Mouse (Mus musculus) heart, postnatal 0 days (tissue): Measurements from ENCODE around the gene Map7. TPM values are rescaled to one million over a fixed set of nuclear protein-coding genes. Genes with fewer than 3 reads are reported as not detected.

Experiments used
- ATAC-seq: fragments of 200-750 bp; cut with Nextera tagmentation; 2 replicates; pipeline ENCODE4 v1.8.0; 2017; ENCODE audit warnings: low read depth, moderate number of reproducible peaks, moderate library complexity; ENCODE audit not compliant: insufficient read depth
- DNase-seq: peaks from one replicate; pipeline ENCODE4 v3.0.0-alpha.2; 2016; ENCODE audit warnings: low spot score
- H3K27ac ChIP-seq: fragments of 300-500 bp; sonication (generic); 2 replicates; pipeline ENCODE4 v1.5.1; 2014; ENCODE audit warnings: low read depth, mild to moderate bottlenecking
- H3K27me3 ChIP-seq: fragments of 300-500 bp; sonication (generic); 2 replicates; pipeline ENCODE4 v1.6.1; 2014; ENCODE audit warnings: low read length, mixed read lengths; ENCODE audit not compliant: control insufficient read depth, insufficient read depth
- H3K36me3 ChIP-seq: fragments of 300-500 bp; sonication (generic); replicated peaks from 2 replicates; pipeline ENCODE4 v1.6.1; 2014; ENCODE audit warnings: low read length, mixed read lengths; ENCODE audit not compliant: control insufficient read depth, insufficient read depth
- H3K4me1 ChIP-seq: fragments of 300-500 bp; sonication (generic); 2 replicates; pipeline ENCODE4 v1.6.1; 2014; ENCODE audit warnings: antibody characterized with exemption; ENCODE audit not compliant: control insufficient read depth, insufficient read depth
- H3K4me2 ChIP-seq: fragments of 300-500 bp; sonication (generic); 2 replicates; pipeline ENCODE4 v1.6.1; 2014; ENCODE audit warnings: low read depth, mild to moderate bottlenecking, low read length, moderate library complexity
- H3K4me3 ChIP-seq: fragments of 300-500 bp; sonication (generic); 2 replicates; pipeline ENCODE4 v1.5.1; 2014; ENCODE audit warnings: low read depth, low read length
- H3K9ac ChIP-seq: fragments of 300-500 bp; sonication (generic); replicated peaks from 2 replicates; pipeline ENCODE4 v1.6.1; 2014; ENCODE audit warnings: low read depth, low read length, mixed read lengths
- H3K9me3 ChIP-seq: fragments of 300-500 bp; sonication (generic); replicated peaks from 2 replicates; pipeline ENCODE4 v1.6.1; 2016; ENCODE audit warnings: low read length; ENCODE audit not compliant: control insufficient read depth
- CTCF ChIP-seq: IDR thresholded peaks from 2 replicates; pipeline ENCODE4 v1.5.1; 2016; ENCODE audit warnings: antibody characterized with exemption, control low read depth, low read depth
- EP300 ChIP-seq: IDR thresholded peaks from 2 replicates; pipeline ENCODE4 v1.6.1; 2016; ENCODE audit warnings: antibody characterized with exemption, low read depth
- WGBS: fragments of 180-500 bp; shearing (Covaris S2); extraction: QIAGEN DNeasy Blood & Tissue Kit; methylation state at CpG from one replicate; pipeline ENCODE4 v1.1.7; 2014; 5-methylcytosine and 5-hydroxymethylcytosine counted together
- polyA plus RNA-seq: library from polyadenylated mRNA; unstranded; fragments of >200 nt; fragmentation: Nextera tagmentation; extraction: Ambion mirVana; gene quantifications from 2 replicates; pipeline ENCODE4 v1.2.1, GENCODE M21; 2015
- total RNA-seq: library from RNA; depleted of rRNA; stranded (reverse); fragments of >200 nt; gene quantifications from 2 replicates; pipeline ENCODE4 v1.2.3, GENCODE M21; 2014; ENCODE audit warnings: low replicate concordance

Gene Map7
- total and polyA plus RNA-seq, 2 experiments from 2014 or later = 5.9 to 7.5 TPM

GRCm38 (mm10) chr10:20198968-20199737 is 50.9 kb downstream of the Map7 start:
- Histone ChIP-seq H3K27ac (no peak overlapping the region), H3K27me3 (no peaks in the 10 kb centered on the region), H3K4me2 (no peak overlapping the region), H3K36me3 (no peaks in the 10 kb centered on the region), H3K9ac (no peak overlapping the region), H3K4me1 (no peaks in the 10 kb centered on the region), H3K4me3 (no peak overlapping the region), H3K9me3 (no peaks in the 10 kb centered on the region)
- DNase-seq = no peak
- TF ChIP-seq CTCF (no peak), EP300 (no peak)
- 73% methylated on average over 10 of the region's 10 CpGs for WGBS
- ATAC-seq = no peak

- WGBS = 74% methylated on average over 3 of the region's 3 CpGs
- TF ChIP-seq EP300 (no peak), CTCF (no peak)
These were observed 53.0 kb downstream of the Map7 start for GRCm38 (mm10) chr10:20201236-20201635.

GRCm38 (mm10) chr10:20202171-20202570 is 53.9 kb downstream of the Map7 start:
- Histone ChIP-seq H3K36me3 (no peaks in the 10 kb centered on the region), H3K27me3 (no peaks in the 10 kb centered on the region), H3K9me3 (no peaks in the 10 kb centered on the region), H3K4me2 (no peak overlapping the region), H3K4me3 (no peak overlapping the region), H3K27ac (no peak overlapping the region), H3K4me1 (no peaks in the 10 kb centered on the region), H3K9ac (no peak overlapping the region)
- WGBS = 51% methylated on average over 9 of the region's 9 CpGs
- DNase-seq = no peak
- ATAC-seq = peak; percentile 36; the same call in 1 of the 2 replicates
- no peak for TF ChIP-seq EP300
- no peak for TF ChIP-seq CTCF

More at GRCm38 (mm10) chr10:20201236-20201635, 53.0 kb downstream of the Map7 start:
- Histone ChIP-seq H3K27me3 (no peaks in the 10 kb centered on the region), H3K27ac (no peak overlapping the region), H3K9me3 (no peaks in the 10 kb centered on the region), H3K4me1 (no peaks in the 10 kb centered on the region), H3K9ac (no peak overlapping the region), H3K4me2 (no peak overlapping the region), H3K4me3 (no peak overlapping the region), H3K36me3 (no peaks in the 10 kb centered on the region)
- no peak for DNase-seq
- ATAC-seq = no peak

GRCm38 (mm10) chr10:20202818-20203217 is 54.5 kb downstream of the Map7 start:
- no peak for ATAC-seq
- 85% methylated on average over 6 of the region's 6 CpGs for WGBS

GRCm38 (mm10) chr10:20203502-20203901 is 55.2 kb downstream of the Map7 start:
- no peak overlapping the region for H3K9ac ChIP-seq
- ATAC-seq (no peak), DNase-seq (no peak)
- H3K36me3 ChIP-seq = no peaks in the 10 kb centered on the region
- H3K4me3 ChIP-seq = no peak overlapping the region
- H3K27ac ChIP-seq = no peak overlapping the region
- no peak overlapping the region for H3K4me2 ChIP-seq
- no peaks in the 10 kb centered on the region for H3K4me1 ChIP-seq
- H3K9me3 ChIP-seq = no peaks in the 10 kb centered on the region
- TF ChIP-seq EP300 = no peak
- TF ChIP-seq CTCF = no peak
- H3K27me3 ChIP-seq = no peaks in the 10 kb centered on the region
- 89% methylated on average over 6 of the region's 6 CpGs for WGBS

More at GRCm38 (mm10) chr10:20202818-20203217, 54.5 kb downstream of the Map7 start:
- Histone ChIP-seq H3K4me3 (no peak overlapping the region), H3K27ac (no peak overlapping the region), H3K36me3 (no peaks in the 10 kb centered on the region), H3K9ac (no peak overlapping the region), H3K27me3 (no peaks in the 10 kb centered on the region), H3K4me2 (no peak overlapping the region), H3K4me1 (no peaks in the 10 kb centered on the region), H3K9me3 (no peaks in the 10 kb centered on the region)
- no peak for TF ChIP-seq EP300
- TF ChIP-seq CTCF = no peak
- DNase-seq = no peak
